Mouse (Mus musculus): Measurements from ENCODE around the gene Tssk2. TPM values are rescaled to one million over a fixed set of nuclear protein-coding genes. Genes with fewer than 3 reads are reported as not detected.

The Tssk2 gene
- polyA plus RNA-seq, 1 experiment from 2014 or later = not detected

- Histone ChIP-seq H3K27ac (replicated peaks; ENCODE audit: low read depth, low read length) (no peak within 1 kb of the TSS), H3K9me3 (ENCODE audit: control insufficient read depth, low read length) (no peaks in the 10 kb centered on the region), H3K4me3 (ENCODE audit: low read depth, low read length) (peak within 1 kb of the TSS; percentile 32), H3K36me3 (ENCODE audit: control insufficient read depth, insufficient read depth, low read length) (no peaks in the 10 kb centered on the region), H3K9ac (ENCODE audit: low read length) (no peak within 1 kb of the TSS), H3K4me2 (ENCODE audit: low read depth, severe bottlenecking) (peak within 1 kb of the TSS; percentile 53), H3K4me1 (ENCODE audit: control insufficient read depth, insufficient read depth, low read length) (peaks cover 13% of the 10 kb centered on the region), H3K27me3 (ENCODE audit: control insufficient read depth, insufficient read depth, low read length) (peaks cover 52% of the 10 kb centered on the region)
- peak; percentile 58 for DNase-seq (ENCODE audit: low spot score)
- WGBS = under 1% methylated on average over 97 of the region's 106 CpGs
- no peak for ATAC-seq (ENCODE audit: insufficient number of reproducible peaks, low FRiP score, low TSS enrichment, low read depth)
Measured at GRCm38 (mm10) chr16:17914307-17915249, 16.1 kb downstream of the Tssk2 start, which contains the start of gene Gsc2. Gsc2 (minus strand) TSS chr16:17915059.

DNA sequence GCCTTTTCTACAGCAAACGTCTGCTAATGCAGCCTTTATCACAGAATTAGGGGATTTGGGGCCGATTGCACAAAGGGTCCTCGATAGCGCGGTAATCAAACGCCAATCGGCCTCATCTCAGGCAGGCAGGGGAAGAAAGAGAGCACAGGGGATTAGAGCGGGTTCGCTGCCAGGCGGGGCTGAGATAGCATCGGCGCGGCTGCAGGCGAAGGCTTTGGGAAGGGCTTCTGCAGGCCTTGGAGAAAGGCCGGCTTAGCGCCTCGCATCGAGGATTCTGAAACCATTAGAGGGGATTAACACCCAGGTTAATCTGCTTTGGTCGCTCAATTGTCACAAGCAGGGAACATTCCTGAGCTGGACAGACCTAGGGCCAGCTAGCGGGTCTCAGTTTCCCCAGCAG is 22.1 kb downstream of the Tssk2 start:
- peak; percentile 41 for DNase-seq (ENCODE audit: low spot score)
- H3K4me3 ChIP-seq (ENCODE audit: low read depth, low read length) = no peak overlapping the region
- no peak overlapping the region for H3K27ac ChIP-seq (replicated peaks; ENCODE audit: low read depth, low read length)
- peaks cover 9% of the 10 kb centered on the region; the same call in 1 of the 2 replicates for H3K4me1 ChIP-seq (ENCODE audit: control insufficient read depth, insufficient read depth, low read length)
- H3K27me3 ChIP-seq (ENCODE audit: control insufficient read depth, insufficient read depth, low read length) = peaks cover 28% of the 10 kb centered on the region
- peak overlapping the region; percentile 53 for H3K9ac ChIP-seq (ENCODE audit: low read length)
- peaks cover 5% of the 10 kb centered on the region for H3K36me3 ChIP-seq (ENCODE audit: control insufficient read depth, insufficient read depth, low read length)
- whole genome bisulfite sequencing = 8% methylated on average over 20 of the region's 20 CpGs
- peak overlapping the region; percentile 11; the same call in 1 of the 2 replicates for H3K4me2 ChIP-seq (ENCODE audit: low read depth, severe bottlenecking)
- ATAC-seq (ENCODE audit: insufficient number of reproducible peaks, low FRiP score, low TSS enrichment, low read depth) = no peak
- no peaks in the 10 kb centered on the region for H3K9me3 ChIP-seq (ENCODE audit: control insufficient read depth, low read length)

DNA sequence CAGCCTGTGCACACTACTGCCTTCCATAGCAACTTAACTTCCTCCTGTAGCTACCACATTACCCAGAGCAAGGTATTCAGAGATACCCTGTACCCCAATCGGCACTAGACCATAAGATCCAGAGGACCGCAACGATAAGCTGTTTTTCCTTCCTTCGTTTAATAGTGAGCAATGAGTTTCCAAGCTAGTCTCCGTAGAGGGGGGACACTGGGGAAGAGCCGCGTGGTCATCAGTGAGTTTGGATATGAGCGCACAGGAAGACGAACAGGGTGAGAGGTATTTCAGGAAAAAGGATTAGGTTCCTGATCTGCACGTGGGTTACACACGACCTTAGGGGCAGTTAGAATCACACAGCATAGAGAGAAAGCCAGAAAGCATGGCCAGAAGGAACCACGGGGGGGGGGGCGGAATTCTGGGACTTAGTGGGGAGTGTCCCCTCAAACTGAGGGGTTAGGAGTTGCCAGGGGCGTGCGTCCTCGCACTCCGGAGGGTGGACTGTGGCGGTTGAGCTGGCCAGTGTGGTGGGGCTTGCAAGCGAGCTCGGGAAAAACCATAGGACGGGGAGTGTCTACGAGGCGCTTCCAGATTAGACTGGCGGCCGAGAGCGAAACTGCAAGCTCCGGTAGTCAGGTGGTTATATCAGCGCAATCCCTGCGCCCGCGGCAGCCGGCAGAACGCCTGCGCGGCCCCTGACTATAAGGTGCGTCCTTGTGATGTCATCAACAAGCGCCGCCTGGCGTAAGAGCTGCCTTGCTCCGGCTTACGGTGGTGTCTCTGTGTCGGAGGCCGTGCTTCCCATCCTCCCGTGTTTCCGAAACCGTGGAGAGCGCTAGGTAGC is 23.1 kb downstream of the Tssk2 start:
- H3K9ac ChIP-seq (ENCODE audit: low read length) = peak overlapping the region; percentile 86
- peaks cover 5% of the 10 kb centered on the region for H3K36me3 ChIP-seq (ENCODE audit: control insufficient read depth, insufficient read depth, low read length)
- H3K4me2 ChIP-seq (ENCODE audit: low read depth, severe bottlenecking) = peak overlapping the region; percentile 96
- ATAC-seq (ENCODE audit: insufficient number of reproducible peaks, low FRiP score, low TSS enrichment, low read depth) = peak; percentile 91
- H3K9me3 ChIP-seq (ENCODE audit: control insufficient read depth, low read length) = no peaks in the 10 kb centered on the region
- peak overlapping the region; percentile 86 for H3K4me3 ChIP-seq (ENCODE audit: low read depth, low read length)
- peak overlapping the region; percentile 38; the same call in 1 of the 2 replicates for H3K27ac ChIP-seq (replicated peaks; ENCODE audit: low read depth, low read length)
- peak; percentile 98 for DNase-seq (ENCODE audit: low spot score)
- H3K4me1 ChIP-seq (ENCODE audit: control insufficient read depth, insufficient read depth, low read length) = peaks cover 9% of the 10 kb centered on the region; the same call in 1 of the 2 replicates
- 2% methylated on average over 47 of the region's 47 CpGs for WGBS
- H3K27me3 ChIP-seq (ENCODE audit: control insufficient read depth, insufficient read depth, low read length) = peaks cover 19% of the 10 kb centered on the region

DNA sequence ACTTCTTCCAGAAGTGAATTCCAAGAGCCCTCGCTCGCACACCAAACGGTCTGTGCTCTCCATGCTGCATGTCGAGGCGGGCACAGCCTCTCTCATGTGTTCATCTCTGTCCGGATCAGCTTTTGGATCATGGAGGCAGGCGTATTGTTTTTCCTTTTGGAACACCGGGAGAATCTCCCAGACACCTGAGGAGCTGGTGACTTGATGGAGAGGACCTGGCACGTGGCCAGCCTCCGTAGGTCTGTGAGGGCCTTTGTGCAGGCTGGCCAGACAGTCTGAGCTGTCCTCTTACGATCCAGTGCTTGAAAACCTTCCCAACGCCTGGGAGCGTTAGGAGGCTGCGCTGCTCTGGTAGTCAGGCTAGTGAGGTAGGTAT is 23.7 kb downstream of the Tssk2 start:
- H3K27me3 ChIP-seq (ENCODE audit: control insufficient read depth, insufficient read depth, low read length) = peaks cover 13% of the 10 kb centered on the region
- peaks cover 5% of the 10 kb centered on the region for H3K36me3 ChIP-seq (ENCODE audit: control insufficient read depth, insufficient read depth, low read length)
- no peaks in the 10 kb centered on the region for H3K9me3 ChIP-seq (ENCODE audit: control insufficient read depth, low read length)
- peak overlapping the region; percentile 96 for H3K4me2 ChIP-seq (ENCODE audit: low read depth, severe bottlenecking)
- WGBS = under 1% methylated on average over 14 of the region's 14 CpGs
- H3K4me1 ChIP-seq (ENCODE audit: control insufficient read depth, insufficient read depth, low read length) = peaks cover 14% of the 10 kb centered on the region
- peak overlapping the region; percentile 86 for H3K4me3 ChIP-seq (ENCODE audit: low read depth, low read length)
- H3K9ac ChIP-seq (ENCODE audit: low read length) = peak overlapping the region; percentile 86
- H3K27ac ChIP-seq (replicated peaks; ENCODE audit: low read depth, low read length) = no peak overlapping the region
- ATAC-seq (ENCODE audit: insufficient number of reproducible peaks, low FRiP score, low TSS enrichment, low read depth) = 0 out of 2 replicates have a peak, but pooled peaks have one; percentile 15
- no peak for DNase-seq (ENCODE audit: low spot score)

DNA sequence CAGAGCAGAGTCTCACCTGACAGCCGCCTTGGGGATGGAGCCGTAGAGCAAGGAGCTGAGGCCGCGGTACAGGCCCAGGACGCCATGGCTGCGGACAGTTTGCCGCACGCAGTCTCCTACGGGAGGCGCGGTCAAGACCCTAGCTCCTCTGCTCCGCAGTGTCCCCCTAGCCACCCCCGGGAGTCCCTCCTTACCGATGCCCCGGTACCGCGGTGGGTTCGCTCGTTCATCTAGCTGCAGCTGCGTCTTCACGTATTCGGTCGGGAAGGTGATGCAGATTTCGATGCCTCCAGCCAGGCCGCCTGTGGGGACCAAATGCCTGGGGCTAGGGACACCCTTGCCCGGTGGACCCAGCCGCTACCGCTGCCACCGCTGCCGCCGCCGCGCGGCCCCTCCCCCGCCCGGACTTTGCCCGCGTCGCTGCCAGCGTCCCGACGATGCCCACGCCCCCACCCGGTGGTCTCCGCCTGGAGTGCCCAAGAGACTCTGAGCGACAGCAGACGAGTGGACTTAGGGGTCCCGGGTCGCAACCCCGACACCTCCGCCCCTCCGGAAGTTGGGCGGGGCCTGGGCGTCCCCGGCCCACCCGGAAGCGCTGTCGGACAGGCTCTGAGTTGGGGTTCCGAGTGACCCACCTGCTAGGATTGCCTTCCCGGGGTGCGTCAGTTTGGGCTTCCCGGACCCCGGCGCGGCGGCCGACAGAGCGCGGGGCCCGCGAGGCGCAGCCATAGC is 29.1 kb downstream of the Tssk2 start:
- WGBS = under 1% methylated on average over 72 of the region's 72 CpGs
- H3K36me3 ChIP-seq (ENCODE audit: control insufficient read depth, insufficient read depth, low read length) = peaks cover 5% of the 10 kb centered on the region

GRCm38 (mm10) chr16:17928087-17928580 is 29.7 kb downstream of the Tssk2 start, which contains the start of gene Slc25a1:
Slc25a1 (minus strand) TSS chr16:17928219.
- no peaks in the 10 kb centered on the region for H3K9me3 ChIP-seq (ENCODE audit: control insufficient read depth, low read length)
- DNase-seq (ENCODE audit: low spot score) (peak; percentile 86), ATAC-seq (ENCODE audit: insufficient number of reproducible peaks, low FRiP score, low TSS enrichment, low read depth) (peak; percentile 61)
- peaks cover 7% of the 10 kb centered on the region for H3K4me1 ChIP-seq (ENCODE audit: control insufficient read depth, insufficient read depth, low read length)
- WGBS = under 1% methylated on average over 47 of the region's 47 CpGs
- H3K27ac ChIP-seq (replicated peaks; ENCODE audit: low read depth, low read length) = peak within 1 kb of the TSS; percentile 62; the same call in 1 of the 2 replicates
- H3K4me2 ChIP-seq (ENCODE audit: low read depth, severe bottlenecking) = peak within 1 kb of the TSS; percentile 95
- peaks cover 5% of the 10 kb centered on the region for H3K36me3 ChIP-seq (ENCODE audit: control insufficient read depth, insufficient read depth, low read length)
- no peaks in the 10 kb centered on the region for H3K27me3 ChIP-seq (ENCODE audit: control insufficient read depth, insufficient read depth, low read length)
- H3K9ac ChIP-seq (ENCODE audit: low read length) = peak within 1 kb of the TSS; percentile 70
- peak within 1 kb of the TSS; percentile 85 for H3K4me3 ChIP-seq (ENCODE audit: low read depth, low read length)

More for the DNA sequence above, 29.1 kb downstream of the Tssk2 start:
- Histone ChIP-seq H3K27me3 (ENCODE audit: control insufficient read depth, insufficient read depth, low read length) (no peaks in the 10 kb centered on the region), H3K27ac (replicated peaks; ENCODE audit: low read depth, low read length) (peak overlapping the region; percentile 62; the same call in 1 of the 2 replicates), H3K4me2 (ENCODE audit: low read depth, severe bottlenecking) (peak overlapping the region; percentile 95), H3K4me3 (ENCODE audit: low read depth, low read length) (peak overlapping the region; percentile 85), H3K9me3 (ENCODE audit: control insufficient read depth, low read length) (no peaks in the 10 kb centered on the region), H3K4me1 (ENCODE audit: control insufficient read depth, insufficient read depth, low read length) (peaks cover 12% of the 10 kb centered on the region), H3K9ac (ENCODE audit: low read length) (peak overlapping the region; percentile 70)
- ATAC-seq (ENCODE audit: insufficient number of reproducible peaks, low FRiP score, low TSS enrichment, low read depth) (peak; percentile 64), DNase-seq (ENCODE audit: low spot score) (peak; percentile 39)

DNA sequence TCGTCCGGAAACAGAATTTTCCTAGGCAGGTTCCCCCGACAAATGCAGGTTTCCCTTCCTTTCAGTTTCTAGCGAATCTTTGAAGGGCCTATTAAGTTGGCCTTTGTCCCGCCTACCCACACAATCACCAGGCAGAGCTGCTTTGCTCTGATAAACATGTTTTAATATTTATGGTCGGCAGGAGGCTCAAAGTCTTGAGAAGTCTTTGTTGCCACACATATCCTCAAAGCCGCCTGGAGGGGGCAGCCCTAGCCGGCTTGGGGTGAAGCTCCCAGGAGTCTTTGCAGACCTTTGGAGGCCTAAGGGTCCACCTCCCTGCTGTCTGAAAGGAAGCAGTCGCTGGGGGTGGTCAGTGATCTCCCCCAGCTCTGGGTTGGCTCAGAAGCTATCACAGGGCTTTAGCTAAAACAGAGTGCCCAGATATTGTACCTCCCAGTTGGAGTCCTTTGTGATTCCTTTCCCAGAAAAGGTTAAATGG is 30.2 kb downstream of the Tssk2 start:
- Histone ChIP-seq H3K9me3 (ENCODE audit: control insufficient read depth, low read length) (no peaks in the 10 kb centered on the region), H3K27ac (replicated peaks; ENCODE audit: low read depth, low read length) (peak overlapping the region; percentile 62; the same call in 1 of the 2 replicates), H3K36me3 (ENCODE audit: control insufficient read depth, insufficient read depth, low read length) (peaks cover 2% of the 10 kb centered on the region; the same call in 1 of the 2 replicates), H3K9ac (ENCODE audit: low read length) (peak overlapping the region; percentile 70), H3K4me1 (ENCODE audit: control insufficient read depth, insufficient read depth, low read length) (peaks cover 7% of the 10 kb centered on the region), H3K4me3 (ENCODE audit: low read depth, low read length) (peak overlapping the region; percentile 85), H3K4me2 (ENCODE audit: low read depth, severe bottlenecking) (peak overlapping the region; percentile 95), H3K27me3 (ENCODE audit: control insufficient read depth, insufficient read depth, low read length) (no peaks in the 10 kb centered on the region)
- ATAC-seq (ENCODE audit: insufficient number of reproducible peaks, low FRiP score, low TSS enrichment, low read depth) = peak; percentile 49
- WGBS = under 1% methylated on average over 9 of the region's 9 CpGs
- DNase-seq (ENCODE audit: low spot score) = peak; percentile 83

Measured in limb, embryonic 11.5 days (tissue).